Mouse (Mus musculus): Measurements from ENCODE around the gene Aoc3.
"Not testable (repeated sequence)": the region's sequence is repeated elsewhere in the genome, so short reads cannot be mapped to it uniquely, and the experiment has no call there.

Gene Aoc3

DNA sequence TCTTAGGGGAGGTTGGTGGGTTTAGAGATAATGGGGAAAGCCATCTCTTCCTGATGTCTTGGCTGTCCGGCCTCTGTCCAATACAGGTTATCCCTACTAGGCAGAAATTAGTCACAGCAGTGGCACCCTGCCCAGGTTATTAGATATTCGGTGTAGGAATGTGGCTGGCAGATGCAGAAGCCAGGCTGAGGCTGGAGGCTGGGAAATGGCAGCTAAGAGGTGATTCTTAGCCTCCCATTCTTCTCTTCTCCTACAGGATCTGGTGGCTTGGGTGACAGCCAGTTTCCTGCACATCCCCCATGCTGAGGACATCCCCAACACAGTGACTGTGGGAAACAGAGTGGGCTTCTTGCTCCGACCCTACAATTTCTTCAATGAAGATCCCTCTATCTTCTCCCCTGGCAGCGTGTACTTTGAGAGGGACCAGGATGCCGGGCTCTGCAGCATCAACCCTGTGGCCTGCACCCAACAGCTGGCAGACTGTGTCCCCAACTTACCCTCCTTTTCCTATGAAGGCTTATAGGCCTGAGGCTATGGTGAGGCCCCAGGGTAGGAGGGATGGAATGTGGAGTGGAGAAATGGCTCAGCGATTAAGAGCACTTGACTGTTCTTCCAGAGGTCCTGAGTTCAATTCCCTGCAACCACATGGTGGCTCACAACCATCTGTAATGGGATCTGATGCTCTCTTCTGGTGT lies 1.3 kb upstream of the Aoc3 start:
- peak in 1 of 2 experiments; percentile 25 for DNase-seq (ENCODE audit: low spot score in 2 of 2)

GRCm38 (mm10) chr11:101330961-101331360 lies 556 bp downstream of the Aoc3 start:
- not testable (repeated sequence) for DNase-seq (ENCODE audit: low spot score in 2 of 2)

- DNase-seq (ENCODE audit: low spot score in 2 of 2): no peak
Measured at GRCm38 (mm10) chr11:101332537-101332936, 2.1 kb downstream of the Aoc3 start.

DNA sequence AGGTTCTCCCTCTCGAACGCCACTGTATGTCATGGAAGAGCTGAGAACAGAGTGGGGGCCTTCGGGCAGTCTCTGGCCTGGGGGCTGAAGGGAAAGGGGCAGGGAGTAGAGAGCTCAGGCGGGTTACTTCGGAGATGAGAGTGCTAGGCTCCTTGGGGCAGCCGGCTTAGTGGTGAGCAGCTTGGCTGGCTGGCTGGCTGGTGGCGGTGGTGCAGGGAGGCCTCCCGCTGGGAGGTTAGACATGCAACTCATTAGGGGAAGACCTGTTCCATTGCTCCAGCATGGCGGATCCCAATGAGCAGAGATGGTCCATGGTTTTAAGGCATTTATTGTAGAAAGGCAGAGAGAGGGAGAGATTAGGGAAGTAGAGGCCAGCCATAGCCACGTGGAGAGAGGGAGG lies 3.6 kb downstream of the Aoc3 start:
- no peak for DNase-seq (ENCODE audit: low spot score in 2 of 2)

DNA sequence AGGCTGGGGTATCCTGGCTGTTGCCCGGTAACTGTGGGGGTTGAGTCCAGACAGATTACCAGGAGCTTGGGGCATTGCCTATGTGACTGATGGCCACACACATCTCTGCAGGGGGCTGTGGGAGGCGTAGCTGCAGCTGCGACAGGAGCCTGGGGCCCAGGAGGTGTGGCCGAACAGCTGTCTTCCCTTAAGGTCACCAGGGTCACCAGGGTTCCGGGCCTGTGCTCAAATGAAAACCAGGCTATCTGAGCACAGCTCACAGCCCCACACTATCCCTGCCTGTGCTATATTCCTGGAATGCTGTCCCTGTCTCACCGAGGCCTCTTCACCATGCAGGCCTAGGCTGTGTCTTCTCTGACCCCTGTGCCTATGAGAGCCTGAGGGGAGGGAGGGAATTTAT lies 4.1 kb downstream of the Aoc3 start:
- no peak for DNase-seq (ENCODE audit: low spot score in 2 of 2)

- DNase-seq (ENCODE audit: low spot score in 2 of 2): no peak
Measured at GRCm38 (mm10) chr11:101335685-101336084, 5.3 kb downstream of the Aoc3 start.

DNA sequence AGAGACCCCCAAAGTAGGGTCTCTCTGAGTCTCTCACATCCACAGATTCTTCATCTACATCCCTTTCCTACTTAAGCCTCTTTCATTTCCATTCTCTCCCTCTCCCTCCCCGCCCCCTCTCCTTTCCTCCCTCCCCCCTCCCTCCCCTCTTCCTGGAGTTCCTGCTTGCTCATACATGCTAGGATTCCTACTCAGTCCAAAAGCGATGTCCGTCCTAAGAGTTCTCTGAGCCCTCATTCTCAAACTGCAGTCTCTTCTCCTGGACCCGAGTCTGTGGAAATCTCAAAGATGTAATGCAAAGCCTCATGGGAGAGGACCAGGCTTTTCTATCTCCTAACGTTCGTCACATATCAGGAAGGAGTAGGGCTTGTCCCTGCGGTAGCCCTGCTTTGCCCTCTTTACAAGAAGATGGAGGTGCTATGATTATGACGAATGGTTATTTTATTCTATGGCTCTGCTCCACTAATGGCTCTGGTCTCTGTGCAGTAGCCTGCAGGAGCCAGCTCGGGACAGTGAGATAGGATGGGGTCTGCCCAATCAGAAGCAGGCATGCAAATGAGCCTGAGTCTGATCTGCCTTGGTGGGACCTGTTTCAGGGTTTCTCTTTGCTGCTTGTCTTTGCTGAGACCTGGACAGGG lies 7.8 kb downstream of the Aoc3 start:
- DNase-seq (ENCODE audit: low spot score in 2 of 2): no peak

- no peak for DNase-seq (ENCODE audit: low spot score in 2 of 2)
Measured at GRCm38 (mm10) chr11:101347083-101347775, 16.8 kb downstream of the Aoc3 start.

DNA sequence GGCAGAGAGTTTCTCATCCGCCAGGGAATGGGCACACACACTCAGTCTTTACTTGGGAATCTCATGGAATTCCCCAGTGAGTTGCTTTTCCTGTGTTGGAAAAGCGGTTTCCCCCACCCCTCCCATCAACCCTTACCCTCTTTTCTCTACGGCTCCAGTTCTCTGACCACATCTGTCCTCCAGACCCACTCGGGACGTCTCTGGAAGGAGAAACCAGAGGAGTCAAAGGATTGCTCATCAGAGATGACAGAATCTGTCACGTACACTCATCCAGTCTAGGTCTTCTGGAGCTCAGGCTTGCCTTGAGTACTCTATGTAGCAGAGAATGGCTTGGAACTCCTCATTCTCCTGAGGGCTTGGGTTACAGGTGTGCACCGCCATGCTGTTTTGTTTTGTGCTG lies 18.4 kb downstream of the Aoc3 start:
- DNase-seq (ENCODE audit: low spot score in 2 of 2): no peak

DNA sequence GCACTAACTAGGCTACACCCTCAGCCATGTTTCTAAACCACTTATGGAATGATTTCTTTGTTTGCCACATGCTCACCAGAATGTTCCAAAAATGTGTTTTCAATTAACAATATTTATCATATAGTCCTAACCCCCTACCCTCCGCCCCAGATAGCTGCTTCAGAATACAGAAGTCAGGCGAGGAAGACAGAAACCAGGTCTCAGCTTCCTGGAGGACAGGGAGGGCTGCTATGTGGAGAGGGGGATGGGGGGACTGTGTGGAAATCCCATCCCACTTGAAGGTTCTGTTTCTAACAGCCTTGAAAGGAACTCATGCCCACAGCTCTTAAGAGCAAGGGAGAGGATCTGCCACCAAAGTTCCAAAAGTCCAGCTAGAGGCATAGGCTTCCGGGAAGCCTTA lies 18.8 kb downstream of the Aoc3 start:
- no peak for DNase-seq (ENCODE audit: low spot score in 2 of 2)

DNA sequence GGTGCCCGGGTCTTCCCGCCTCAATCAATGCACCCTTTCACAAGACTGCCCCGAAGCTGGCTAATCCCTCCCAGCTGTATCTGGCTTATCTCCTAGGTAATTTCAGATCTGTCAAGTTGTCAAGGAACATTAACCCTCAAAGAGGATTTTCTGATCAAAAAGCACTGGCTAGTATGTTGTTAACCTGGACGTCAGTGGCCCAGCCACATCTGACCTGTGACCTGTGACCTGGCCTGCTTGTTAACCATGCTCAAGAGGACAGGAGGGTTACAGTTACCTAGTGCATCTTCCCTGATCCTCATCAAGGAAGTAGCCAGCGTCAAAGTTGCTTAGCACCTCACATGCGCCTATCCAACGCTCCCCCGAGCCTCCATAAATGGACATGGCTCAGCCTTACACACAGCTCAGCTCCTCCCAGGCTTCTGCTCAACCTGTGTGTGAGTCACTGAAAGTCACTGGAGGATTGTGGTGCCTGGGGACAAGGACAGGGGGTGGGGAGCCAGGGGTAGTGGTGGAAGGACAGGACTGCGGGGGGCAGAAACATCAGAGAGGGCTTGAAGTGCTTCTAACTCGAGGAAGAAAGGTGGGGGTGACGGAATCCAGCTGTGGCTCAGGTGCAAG lies 20.8 kb downstream of the Aoc3 start:
- DNase-seq (ENCODE audit: low spot score in 2 of 2): no peak

GRCm38 (mm10) chr11:101351721-101352111 lies 21.3 kb downstream of the Aoc3 start:
- DNase-seq (ENCODE audit: low spot score in 2 of 2): no peak

- no peak for DNase-seq (ENCODE audit: low spot score in 2 of 2)
Measured at GRCm38 (mm10) chr11:101353436-101353835, 23.0 kb downstream of the Aoc3 start.

DNA sequence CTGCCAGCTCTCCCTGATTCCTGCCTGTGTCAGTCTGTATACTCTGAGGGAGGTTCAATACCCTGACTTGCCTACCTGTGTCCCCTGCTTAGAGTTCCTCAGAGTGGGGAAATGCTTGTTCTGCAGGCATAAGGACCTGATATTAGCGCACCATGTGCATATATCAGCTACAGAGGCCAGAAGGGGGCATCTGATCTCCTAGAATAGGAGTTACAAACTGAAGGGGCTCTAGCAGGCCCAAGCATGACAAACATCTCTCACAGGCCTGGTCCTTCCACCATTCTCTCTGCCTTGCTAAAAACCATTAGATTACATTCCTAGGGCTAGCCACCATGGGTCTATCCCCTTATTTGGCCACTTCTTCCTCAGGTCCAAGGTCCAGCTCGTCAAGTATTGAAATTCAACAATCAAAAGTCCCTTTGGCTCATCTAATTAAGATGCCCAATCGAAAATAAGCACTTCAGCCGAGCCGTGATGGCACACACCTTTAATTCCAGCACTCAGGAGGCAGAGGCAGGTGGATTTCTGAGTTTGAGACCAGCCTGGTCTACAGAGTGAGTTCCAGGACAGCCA lies 24.1 kb downstream of the Aoc3 start:
- DNase-seq (ENCODE audit: low spot score in 2 of 2): no peak

GRCm38 (mm10) chr11:101355916-101356315 lies 25.5 kb downstream of the Aoc3 start:
- DNase-seq (ENCODE audit: low spot score in 2 of 2): no peak

- no peak for DNase-seq (ENCODE audit: low spot score in 2 of 2)
Measured at GRCm38 (mm10) chr11:101357505-101358182, 27.2 kb downstream of the Aoc3 start.

GRCm38 (mm10) chr11:101359776-101360175 lies 29.4 kb downstream of the Aoc3 start:
- DNase-seq (ENCODE audit: low spot score in 2 of 2): no peak

DNA sequence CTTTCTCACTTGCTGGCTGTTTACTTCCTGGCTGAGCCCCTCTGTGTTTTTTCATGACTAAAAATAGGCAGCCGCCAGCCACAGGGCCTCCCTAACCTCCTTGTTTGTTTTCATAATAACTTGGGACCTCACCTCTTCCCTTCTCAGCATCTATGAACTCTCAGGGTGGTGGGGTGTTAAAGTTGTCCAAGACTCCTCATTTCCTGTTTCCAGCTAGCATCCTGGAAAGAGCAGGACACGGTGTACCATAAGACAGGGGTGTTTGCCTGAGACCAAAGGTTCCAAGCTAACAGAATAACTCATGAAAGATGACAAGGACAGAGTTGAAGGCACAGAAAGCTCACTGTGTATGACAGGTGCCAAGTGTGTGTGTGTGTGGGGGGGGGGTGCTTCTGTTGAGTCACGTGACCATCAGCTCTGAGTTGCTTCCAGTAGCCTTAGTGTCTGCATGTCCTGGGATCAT lies 30.3 kb downstream of the Aoc3 start:
- DNase-seq (ENCODE audit: low spot score in 2 of 2): no peak

- no peak for DNase-seq (ENCODE audit: low spot score in 2 of 2)
Measured at GRCm38 (mm10) chr11:101364531-101364931, 34.1 kb downstream of the Aoc3 start.

DNA sequence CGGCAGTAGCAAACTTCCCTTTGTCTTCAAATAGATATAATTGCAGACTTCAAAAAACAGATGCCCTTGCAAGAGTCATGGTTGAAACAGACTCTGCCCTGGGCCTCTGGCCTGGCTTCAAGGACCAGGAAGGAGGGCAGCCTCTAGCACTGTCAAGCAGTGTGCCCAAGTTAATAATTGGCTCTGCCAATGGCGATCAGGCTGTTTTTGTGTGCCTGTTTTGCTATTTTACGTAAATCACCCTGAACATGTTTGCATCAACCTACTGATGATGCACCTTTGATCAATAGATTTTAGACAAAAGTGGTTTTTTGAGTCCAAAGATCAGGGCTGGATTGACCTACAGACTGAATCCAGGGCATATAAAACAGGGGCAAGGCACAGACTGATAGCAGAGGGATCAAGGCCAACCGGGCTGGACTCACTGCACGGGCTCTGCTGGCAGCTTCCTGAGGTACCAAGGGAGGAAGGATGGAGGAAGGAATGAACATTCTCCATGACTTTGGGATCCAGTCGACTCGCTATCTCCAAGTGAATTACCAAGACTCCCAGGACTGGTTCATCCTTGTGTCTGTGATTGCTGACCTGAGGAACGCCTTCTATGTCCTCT lies 37.0 kb downstream of the Aoc3 start, which contains the start of gene G6pc:
G6pc (plus strand) TSS at position 236 of the 610 bp plus-strand sequence.
- DNase-seq (ENCODE audit: low spot score in 2 of 2): no peak

DNA sequence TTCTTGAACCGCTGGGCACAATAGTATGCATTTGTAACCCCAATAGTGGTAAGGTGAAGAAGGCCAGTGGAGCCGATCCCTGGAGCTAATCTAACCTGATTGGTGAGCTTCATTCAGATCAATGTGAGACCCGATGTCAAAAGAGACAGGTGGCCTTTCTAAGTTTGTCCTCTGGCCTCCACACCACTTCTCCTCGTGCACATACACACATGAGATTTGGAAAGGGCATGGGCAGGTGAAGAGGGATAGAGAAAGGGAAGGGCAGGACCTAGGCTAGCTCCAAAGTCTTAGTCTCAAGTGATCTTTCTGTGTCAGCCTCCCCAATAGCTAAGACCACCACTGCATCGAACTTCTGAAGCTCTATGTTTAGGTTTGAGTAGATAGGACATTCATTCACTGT lies 39.7 kb downstream of the Aoc3 start:
- no peak for DNase-seq (ENCODE audit: low spot score in 2 of 2)

Measured in left cerebral cortex, adult 9 months (tissue).